Mouse (Mus musculus) liver, adult 2 months (tissue): ENCODE measurements around the gene Dock9. TPM values are rescaled to one million over a fixed set of nuclear protein-coding genes. Genes with fewer than 3 reads are reported as not detected.
"Not testable (repeated sequence)": the region's sequence is repeated elsewhere in the genome, so short reads cannot be mapped to it uniquely, and the experiment has no call there.

Experiments
- DNase-seq: peaks from one replicate; pipeline ENCODE4 v3.0.0-alpha.2; 2011; ENCODE audit warnings: low read depth, low spot score; ENCODE audit errors: extremely low read depth
- H3K27ac ChIP-seq: fragments of 200-500 bp; replicated peaks from 2 replicates; pipeline ENCODE4 v1.5.1; 2012; ENCODE audit warnings: low read depth, mild to moderate bottlenecking, control low read depth, inconsistent platforms, low read length; ENCODE audit not compliant: insufficient read depth
- H3K27me3 ChIP-seq: fragments of 200-500 bp; 2 replicates; pipeline ENCODE4 v1.6.1; 2012; ENCODE audit warnings: mild to moderate bottlenecking, moderate library complexity, low read length, inconsistent platforms; ENCODE audit not compliant: control insufficient read depth, insufficient read depth
- H3K36me3 ChIP-seq: fragments of 200-500 bp; 2 replicates; pipeline ENCODE4 v1.6.1; 2012; ENCODE audit warnings: low read length, inconsistent platforms; ENCODE audit not compliant: control insufficient read depth, insufficient read depth
- H3K4me1 ChIP-seq: fragments of 200-500 bp; 2 replicates; pipeline ENCODE4 v1.6.1; 2011; ENCODE audit warnings: low read length; ENCODE audit not compliant: control insufficient read depth, insufficient read depth
- H3K4me3 ChIP-seq: fragments of 200-500 bp; 2 replicates; pipeline ENCODE4 v1.5.1; 2011; ENCODE audit warnings: low read depth, mild to moderate bottlenecking, control low read depth, low read length, moderate library complexity; ENCODE audit not compliant: insufficient read depth
- H3K79me2 ChIP-seq: fragments of 200-500 bp; 2 replicates; pipeline ENCODE4 v1.6.1; 2012; ENCODE audit warnings: inconsistent platforms, mild to moderate bottlenecking, low read length, moderate library complexity; ENCODE audit not compliant: control insufficient read depth, insufficient read depth
- H3K9ac ChIP-seq: fragments of 200-500 bp; 2 replicates; pipeline ENCODE4 v1.6.1; 2012; ENCODE audit warnings: low read depth, mild to moderate bottlenecking, control low read depth, inconsistent platforms, low read length
- CTCF ChIP-seq: fragments of 200-500 bp; IDR thresholded peaks from 2 replicates; pipeline ENCODE4 v1.5.1; 2011; ENCODE audit warnings: low read depth, low read length, control low read depth
- POLR2A ChIP-seq: fragments of 200-500 bp; IDR thresholded peaks from 2 replicates; pipeline ENCODE4 v1.6.1; 2011; ENCODE audit warnings: low read length, control low read depth; ENCODE audit not compliant: insufficient read depth; ENCODE audit errors: extremely low read depth
- WGBS: fragments of 180-500 bp; shearing (Covaris S2); methylation state at CpG from one replicate; pipeline ENCODE4 v1.1.7; 2018; 5-methylcytosine and 5-hydroxymethylcytosine counted together
- polyA plus RNA-seq: library from polyadenylated mRNA; depleted of rRNA; stranded (reverse); fragments of >200 nt; gene quantifications from 2 replicates; pipeline ENCODE4 v1.2.3, GENCODE M21; 2012
- total RNA-seq: library from RNA; depleted of rRNA; stranded (reverse); fragments of >200 nt; gene quantifications from 2 replicates; pipeline ENCODE4 v1.2.3, GENCODE M21; 2014

Gene Dock9
- total and polyA plus RNA-seq, 2 experiments, result 3.8 to 11.4 TPM

DNA sequence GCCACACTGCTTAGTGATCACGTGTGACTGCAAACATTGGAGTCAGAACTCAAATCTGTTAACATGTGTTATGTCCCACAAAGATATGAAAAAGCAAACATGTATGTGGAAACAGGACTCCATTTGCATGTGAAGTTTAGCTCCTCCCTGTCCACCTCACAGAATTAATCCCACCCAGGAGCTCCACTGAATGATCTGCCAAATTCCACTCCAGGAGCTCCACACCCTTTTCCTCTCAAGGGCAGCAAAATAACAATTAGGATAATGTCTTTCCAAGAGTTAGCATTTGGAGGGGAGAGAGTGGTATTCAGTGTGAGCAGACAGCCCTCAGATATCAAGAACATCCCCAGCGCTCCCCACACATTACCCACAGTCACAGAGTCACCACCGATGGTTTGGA, 102.9 kb downstream of the Dock9 start:
- WGBS, result 92% methylated on average over 3 of the region's 3 CpGs
- no peaks in the 10 kb centered on the region for H3K36me3 ChIP-seq
- no peaks in the 10 kb centered on the region for H3K79me2 ChIP-seq
- no peak overlapping the region for H3K4me3 ChIP-seq
- DNase-seq, result no peak
- no peak overlapping the region for H3K9ac ChIP-seq
- TF ChIP-seq CTCF, result no peak
- no peak for TF ChIP-seq POLR2A
- 0 out of 2 replicates have a peak, but pooled peaks cover 2% of the 10 kb centered on the region for H3K4me1 ChIP-seq
- no peaks in the 10 kb centered on the region for H3K27me3 ChIP-seq
- H3K27ac ChIP-seq, result no peak overlapping the region

- no peak overlapping the region for H3K9ac ChIP-seq
- no peaks in the 10 kb centered on the region for H3K27me3 ChIP-seq
- H3K4me3 ChIP-seq, result no peak overlapping the region
- 0 out of 2 replicates have a peak, but pooled peaks cover 2% of the 10 kb centered on the region for H3K4me1 ChIP-seq
- no peaks in the 10 kb centered on the region for H3K36me3 ChIP-seq
- TF ChIP-seq CTCF (no peak), POLR2A (no peak)
- no peaks in the 10 kb centered on the region for H3K79me2 ChIP-seq
- DNase-seq, result no peak
- H3K27ac ChIP-seq, result no peak overlapping the region
- 89% methylated on average over 11 of the region's 11 CpGs for WGBS
These were observed 103.5 kb downstream of the Dock9 start for GRCm38 (mm10) chr14:121693991-121694594.

GRCm38 (mm10) chr14:121689649-121690048, 108.0 kb downstream of the Dock9 start:
- not testable (repeated sequence) for H3K27me3 ChIP-seq, H3K9ac ChIP-seq, DNase-seq, H3K79me2 ChIP-seq, H3K4me1 ChIP-seq, H3K36me3 ChIP-seq, H3K4me3 ChIP-seq, H3K27ac ChIP-seq
- WGBS, result 89% methylated on average over 5 of the region's 5 CpGs

GRCm38 (mm10) chr14:121688175-121688574, 109.5 kb downstream of the Dock9 start:
- no peak overlapping the region for H3K27ac ChIP-seq
- no peaks in the 10 kb centered on the region for H3K4me1 ChIP-seq
- no peak for DNase-seq
- TF ChIP-seq POLR2A (no peak), CTCF (no peak)
- no peaks in the 10 kb centered on the region for H3K79me2 ChIP-seq
- no peaks in the 10 kb centered on the region for H3K36me3 ChIP-seq
- H3K27me3 ChIP-seq, result no peaks in the 10 kb centered on the region
- WGBS, result 67% methylated on average over 1 of the region's 1 CpGs
- H3K9ac ChIP-seq, result no peak overlapping the region
- H3K4me3 ChIP-seq, result no peak overlapping the region

DNA sequence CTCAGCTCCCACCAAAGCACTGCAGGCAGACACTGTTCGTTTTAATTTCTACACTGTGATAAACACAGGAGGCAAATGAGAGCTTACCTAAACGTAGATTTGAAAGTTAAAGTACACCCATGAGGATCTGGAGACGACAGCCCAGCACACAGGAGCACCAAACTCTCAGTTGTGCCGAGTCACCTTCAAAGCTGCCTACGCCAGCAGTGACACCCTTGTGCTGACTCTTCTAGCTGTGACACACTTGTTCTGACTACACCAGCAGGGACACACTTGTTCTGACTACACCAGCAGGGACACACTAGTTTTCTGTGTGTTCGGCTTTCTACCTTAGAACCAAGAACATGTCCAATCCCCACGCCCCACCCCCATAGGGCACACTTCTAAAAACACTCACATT, 110.4 kb downstream of the Dock9 start:
- Histone ChIP-seq H3K79me2 (no peaks in the 10 kb centered on the region), H3K27me3 (no peaks in the 10 kb centered on the region), H3K4me3 (no peak overlapping the region), H3K27ac (no peak overlapping the region), H3K36me3 (no peaks in the 10 kb centered on the region), H3K4me1 (no peaks in the 10 kb centered on the region), H3K9ac (no peak overlapping the region)
- no peak for DNase-seq
- TF ChIP-seq POLR2A, result no peak
- no peak for TF ChIP-seq CTCF
- 84% methylated on average over 7 of the region's 7 CpGs for WGBS

DNA sequence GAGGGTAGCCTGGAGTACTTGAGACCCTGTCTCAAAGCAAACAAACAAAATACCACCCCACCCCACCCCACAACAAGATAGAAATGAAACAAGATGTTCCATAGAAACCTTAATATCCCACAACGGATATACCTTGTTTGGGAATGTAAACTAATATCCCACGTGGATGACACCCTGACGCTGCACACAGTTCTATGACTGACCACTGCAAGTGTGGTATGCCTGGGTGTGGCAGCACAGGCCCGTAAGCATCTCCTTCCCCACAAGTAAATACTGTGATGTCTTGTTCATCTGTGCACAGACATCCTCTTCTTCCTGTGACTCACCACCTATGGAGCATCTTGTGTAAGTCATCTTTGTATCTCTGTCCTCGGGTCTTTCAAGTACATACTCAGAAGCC, 118.7 kb downstream of the Dock9 start:
- Histone ChIP-seq H3K27me3 (no peaks in the 10 kb centered on the region), H3K79me2 (no peaks in the 10 kb centered on the region), H3K9ac (no peak overlapping the region), H3K4me1 (peaks cover 2% of the 10 kb centered on the region; the same call in 1 of the 2 replicates), H3K27ac (no peak overlapping the region), H3K36me3 (peaks cover 3% of the 10 kb centered on the region; the same call in 1 of the 2 replicates), H3K4me3 (no peak overlapping the region)
- 85% methylated on average over 5 of the region's 5 CpGs for WGBS
- TF ChIP-seq POLR2A (no peak), CTCF (no peak)
- DNase-seq, result no peak
